Mouse (Mus musculus) MEL (cell line): ENCODE data around the gene Slc25a19. TPM values are rescaled to one million over a fixed set of nuclear protein-coding genes. Genes with fewer than 3 reads are reported as not detected.

Experiments
- DNase-seq: peaks from one replicate; pipeline ENCODE4 v3.0.0; 2011; ENCODE audit warnings: low read depth, low spot score
- H3K27ac ChIP-seq: 2 replicates; pipeline ENCODE4 v1.5.1; 2012; ENCODE audit warnings: low read depth, mild to moderate bottlenecking, control low read depth, low read length, moderate library complexity; ENCODE audit not compliant: control insufficient read depth
- H3K27me3 ChIP-seq, 2 experiments: fragments of 150-350 bp in 1 of 2; sonication (generic) in 1 of 2; 2 replicates each; pipeline ENCODE4 v1.6.1; 2012; ENCODE audit warnings: low read length in 2 of 2, mild to moderate bottlenecking in 2 of 2, improper control_type of control experiment in 1 of 2, moderate library complexity in 1 of 2; ENCODE audit not compliant: insufficient read depth in 2 of 2, control insufficient read depth in 1 of 2
- H3K36me3 ChIP-seq, 2 experiments: 2 replicates each; pipeline ENCODE4 v1.6.1; 2012 to 2014; ENCODE audit warnings: low read length in 2 of 2, improper control_type of control experiment in 1 of 2, inconsistent platforms in 1 of 2, mild to moderate bottlenecking in 1 of 2; ENCODE audit not compliant: insufficient read depth in 2 of 2, control insufficient read depth in 1 of 2
- H3K4me1 ChIP-seq, 2 experiments: fragments of 150-350 bp in 1 of 2; sonication (generic) in 1 of 2; 2 replicates each; pipeline ENCODE4 v1.6.1; 2012; ENCODE audit warnings: low read length in 2 of 2, improper control_type of control experiment in 1 of 2, mild to moderate bottlenecking in 1 of 2; ENCODE audit not compliant: insufficient read depth in 2 of 2, control insufficient read depth in 1 of 2
- H3K4me3 ChIP-seq, 2 experiments: fragments of 150-350 bp in 1 of 2; sonication (generic) in 1 of 2; 2 replicates each; pipeline ENCODE4 v1.5.1; 2012; ENCODE audit warnings: low read depth in 2 of 2, low read length in 2 of 2, mild to moderate bottlenecking in 2 of 2, moderate library complexity in 2 of 2, control low read depth in 1 of 2, improper control_type of control experiment in 1 of 2; ENCODE audit not compliant: control insufficient read depth in 1 of 2, insufficient read depth in 1 of 2
- H3K79me2 ChIP-seq: 2 replicates; pipeline ENCODE4 v1.6.1; 2012; ENCODE audit warnings: mild to moderate bottlenecking, low read length, moderate library complexity; ENCODE audit not compliant: control insufficient read depth, poor library complexity, insufficient read depth
- H3K9ac ChIP-seq: 2 replicates; pipeline ENCODE4 v1.6.1; 2012; ENCODE audit warnings: low read depth, mild to moderate bottlenecking, control low read depth, low read length, moderate library complexity; ENCODE audit not compliant: control insufficient read depth, poor library complexity, severe bottlenecking
- H3K9me3 ChIP-seq: fragments of 150-350 bp; sonication (generic); replicated peaks from 2 replicates; pipeline ENCODE4 v1.6.1; 2012; ENCODE audit warnings: mild to moderate bottlenecking, low read length, improper control_type of control experiment, moderate library complexity; ENCODE audit not compliant: insufficient read depth
- BHLHE40 ChIP-seq: IDR thresholded peaks from 2 replicates; pipeline ENCODE4 v1.6.1; 2012; ENCODE audit warnings: low read depth, mild to moderate bottlenecking, inconsistent platforms, low read length, improper control_type of control experiment, borderline replicate concordance
- CHD1 ChIP-seq: IDR thresholded peaks from 2 replicates; pipeline ENCODE4 v1.6.1; 2012; ENCODE audit warnings: low read depth, mild to moderate bottlenecking, inconsistent platforms, low read length, improper control_type of control experiment
- CHD2 ChIP-seq: IDR thresholded peaks from 2 replicates; pipeline ENCODE4 v1.6.1; 2011; ENCODE audit warnings: low read length, improper control_type of control experiment
- CTCF ChIP-seq, 3 experiments: IDR thresholded peaks in 2 of 3; conservative IDR thresholded peaks in 1 of 3; 2 replicates each; pipeline ENCODE4 v1.5.1; 2011 to 2012; ENCODE audit warnings: low read length in 3 of 3, low read depth in 2 of 3, mild to moderate bottlenecking in 2 of 3, improper control_type of control experiment in 1 of 3, inconsistent platforms in 1 of 3, mixed read lengths in 1 of 3, moderate library complexity in 1 of 3; ENCODE audit not compliant: control insufficient read depth in 1 of 3, insufficient read depth in 1 of 3, poor library complexity in 1 of 3, severe bottlenecking in 1 of 3
- E2F4 ChIP-seq: IDR thresholded peaks from 2 replicates; pipeline ENCODE4 v1.6.1; 2011; ENCODE audit warnings: low read depth, low read length, improper control_type of control experiment, borderline replicate concordance
- ELF1 ChIP-seq: IDR thresholded peaks from 2 replicates; pipeline ENCODE4 v1.6.1; 2014; ENCODE audit warnings: low read depth, mild to moderate bottlenecking, inconsistent platforms, low read length, improper control_type of control experiment, moderate library complexity
- EP300 ChIP-seq, 2 experiments: IDR thresholded peaks; 2 replicates each; pipeline ENCODE4 v1.6.1; 2011; ENCODE audit warnings: improper control_type of control experiment in 2 of 2, low read length in 2 of 2, low read depth in 1 of 2, mild to moderate bottlenecking in 1 of 2
- ETS1 ChIP-seq: IDR thresholded peaks from 2 replicates; pipeline ENCODE4 v1.6.1; 2012; ENCODE audit warnings: low read depth, mild to moderate bottlenecking, inconsistent platforms, low read length, improper control_type of control experiment, moderate library complexity
- GABPA ChIP-seq: IDR thresholded peaks from 2 replicates; pipeline ENCODE4 v1.6.1; 2012; ENCODE audit warnings: low read depth, mild to moderate bottlenecking, inconsistent platforms, low read length, improper control_type of control experiment, moderate library complexity
- GATA1 ChIP-seq: IDR thresholded peaks from 2 replicates; pipeline ENCODE4 v1.6.1; 2011; ENCODE audit warnings: low read depth, low read length, improper control_type of control experiment
- JUND ChIP-seq: IDR thresholded peaks from 2 replicates; pipeline ENCODE4 v1.6.1; 2011; ENCODE audit warnings: low read depth, mild to moderate bottlenecking, improper control_type of control experiment, low read length
- MAZ ChIP-seq: IDR thresholded peaks from 2 replicates; pipeline ENCODE4 v1.6.1; 2012; ENCODE audit warnings: low read depth, mild to moderate bottlenecking, inconsistent platforms, low read length, improper control_type of control experiment
- MEF2A ChIP-seq: IDR thresholded peaks from 2 replicates; pipeline ENCODE4 v1.6.1; 2014; ENCODE audit warnings: low read depth, mild to moderate bottlenecking, inconsistent platforms, low read length, improper control_type of control experiment; ENCODE audit not compliant: poor library complexity, insufficient replicate concordance, severe bottlenecking; ENCODE audit errors: extremely low read depth
- MXI1 ChIP-seq: IDR thresholded peaks from 2 replicates; pipeline ENCODE4 v1.6.1; 2011; ENCODE audit warnings: mild to moderate bottlenecking, low read depth, low read length, improper control_type of control experiment
- MYB ChIP-seq: IDR thresholded peaks from 2 replicates; pipeline ENCODE4 v1.6.1; 2011; ENCODE audit warnings: mild to moderate bottlenecking, low read depth, low read length, improper control_type of control experiment
- MYC ChIP-seq: IDR thresholded peaks from 2 replicates; pipeline ENCODE4 v1.6.1; 2011; ENCODE audit warnings: low read depth, mild to moderate bottlenecking, low read length, improper control_type of control experiment, moderate library complexity
- NELFE ChIP-seq: IDR thresholded peaks from 2 replicates; pipeline ENCODE4 v1.6.1; 2011; ENCODE audit warnings: low read depth, low read length, improper control_type of control experiment
- NRF1 ChIP-seq: IDR thresholded peaks from 2 replicates; pipeline ENCODE4 v1.6.1; 2014; ENCODE audit warnings: low read depth, mild to moderate bottlenecking, inconsistent platforms, low read length, improper control_type of control experiment, moderate library complexity; ENCODE audit not compliant: poor library complexity, insufficient read depth, severe bottlenecking
- POLR2A ChIP-seq, 2 experiments: IDR thresholded peaks; 2 replicates each; pipeline ENCODE4 v1.6.1; 2011 to 2012; ENCODE audit warnings: low read length in 2 of 2, mild to moderate bottlenecking in 2 of 2, control low read depth in 1 of 2, improper control_type of control experiment in 1 of 2, low read depth in 1 of 2, moderate library complexity in 1 of 2; ENCODE audit not compliant: control insufficient read depth in 1 of 2, insufficient read depth in 1 of 2, poor library complexity in 1 of 2
- POLR2AphosphoS5 ChIP-seq: IDR thresholded peaks from 2 replicates; pipeline ENCODE4 v1.6.1; 2012; ENCODE audit warnings: low read depth, borderline replicate concordance, mild to moderate bottlenecking, inconsistent platforms, low read length, moderate library complexity, mixed read lengths
- RCOR1 ChIP-seq: IDR thresholded peaks from 2 replicates; pipeline ENCODE4 v1.6.1; 2012; ENCODE audit warnings: low read depth, mild to moderate bottlenecking, inconsistent platforms, low read length, improper control_type of control experiment
- SIN3A ChIP-seq: IDR thresholded peaks from 2 replicates; pipeline ENCODE4 v1.6.1; 2012; ENCODE audit warnings: low read length, improper control_type of control experiment, inconsistent platforms
- TAL1 ChIP-seq: IDR thresholded peaks from 2 replicates; pipeline ENCODE4 v1.6.1; 2012; ENCODE audit warnings: mild to moderate bottlenecking, inconsistent platforms, low read length, moderate library complexity, mixed read lengths
- TBP ChIP-seq: IDR thresholded peaks from 2 replicates; pipeline ENCODE4 v1.8.0; 2011; ENCODE audit warnings: low read depth, low read length, improper control_type of control experiment
- UBTF ChIP-seq: IDR thresholded peaks from 2 replicates; pipeline ENCODE4 v1.6.1; 2012; ENCODE audit warnings: low read depth, mild to moderate bottlenecking, inconsistent platforms, low read length, improper control_type of control experiment, moderate library complexity, borderline replicate concordance; ENCODE audit not compliant: insufficient read depth
- USF1 ChIP-seq: IDR thresholded peaks from 2 replicates; pipeline ENCODE4 v1.6.1; 2014; ENCODE audit warnings: low read depth, mild to moderate bottlenecking, inconsistent platforms, low read length, improper control_type of control experiment, moderate library complexity
- USF2 ChIP-seq, 2 experiments: IDR thresholded peaks; 2 replicates each; pipeline ENCODE4 v1.6.1; 2011 to 2012; ENCODE audit warnings: improper control_type of control experiment in 2 of 2, low read length in 2 of 2, borderline replicate concordance in 1 of 2, inconsistent platforms in 1 of 2, low read depth in 1 of 2, mild to moderate bottlenecking in 1 of 2; ENCODE audit not compliant: insufficient read depth in 1 of 2
- ZKSCAN1 ChIP-seq: IDR thresholded peaks from 2 replicates; pipeline ENCODE4 v1.6.1; 2012; ENCODE audit warnings: low read depth, mild to moderate bottlenecking, inconsistent platforms, low read length, improper control_type of control experiment, moderate library complexity
- ZMIZ1 ChIP-seq: IDR thresholded peaks from 2 replicates; pipeline ENCODE4 v1.6.1; 2012; ENCODE audit warnings: low read depth, mild to moderate bottlenecking, inconsistent platforms, low read length, improper control_type of control experiment, moderate library complexity
- ZNF384 ChIP-seq: IDR thresholded peaks from 2 replicates; pipeline ENCODE4 v1.6.1; 2012; ENCODE audit warnings: low read depth, mild to moderate bottlenecking, inconsistent platforms, low read length, improper control_type of control experiment
- polyA plus RNA-seq, 2 experiments: library from polyadenylated mRNA; stranded (reverse) in 1 of 2; unstranded in 1 of 2; fragments of >175 nt in 1 of 2; fragments of >200 nt in 1 of 2; gene quantifications; 2 replicates each; pipeline versions ENCODE4 v1.2.1 to v1.2.4; 2012; ENCODE audit warnings: low replicate concordance in 2 of 2, low read depth in 1 of 2; ENCODE audit not compliant: insufficient read length in 2 of 2, insufficient read depth in 1 of 2, missing spikeins in 1 of 2
- total RNA-seq: library from RNA; depleted of rRNA; stranded (reverse); fragments of 300-350 nt; gene quantifications from 2 replicates; pipeline ENCODE4 v1.2.3, GENCODE M21; 2012

Gene Slc25a19
- total and polyA plus RNA-seq, 3 experiments: 35.3 to 43.1 TPM; not detected in 1

GRCm38 (mm10) chr11:115613138-115613945, 14.8 kb downstream of the Slc25a19 start (continued):
- TF ChIP-seq USF2 (IDR thresholded peaks at IDR 0.05; ENCODE audit: borderline replicate concordance in 1 of 2, insufficient read depth in 1 of 2, low read depth in 1 of 2, low read length in 2 of 2): no peak
- no peak for TF ChIP-seq GABPA
- TF ChIP-seq CTCF (IDR thresholded peaks at IDR 0.05 in 2 of 3, conservative IDR thresholded peaks at IDR 0.05 in 1 of 3; ENCODE audit: control insufficient read depth in 1 of 3, insufficient read depth in 1 of 3, low read depth in 2 of 3, low read length in 3 of 3, poor library complexity in 1 of 3, severe bottlenecking in 1 of 3): no peak

GRCm38 (mm10) chr11:115612410-115613137, 15.5 kb downstream of the Slc25a19 start, which contains the start of gene Mif4gd:
Mif4gd (minus strand) TSS chr11:115612969.
- peaks cover 0 to 13% of the 10 kb centered on the region in 2 experiments; a peak in 2 of 4 replicates for H3K36me3 ChIP-seq
- H3K4me1 ChIP-seq: peaks cover 3 to 13% of the 10 kb centered on the region in 2 experiments; a peak in 3 of 4 replicates
- H3K9me3 ChIP-seq: no peaks in the 10 kb centered on the region
- no peaks in the 10 kb centered on the region for H3K27me3 ChIP-seq
- peak within 1 kb of the TSS; percentile 77 to 93 for H3K4me3 ChIP-seq
- peak within 1 kb of the TSS; percentile 90 for H3K27ac ChIP-seq
- H3K9ac ChIP-seq: peak within 1 kb of the TSS; percentile 95
- peak; percentile 94 for DNase-seq
- peaks cover 5% of the 10 kb centered on the region; the same call in 1 of the 2 replicates for H3K79me2 ChIP-seq
- TF ChIP-seq MEF2A (no peak), ZMIZ1 (peak; percentile 74; the same call in 1 of the 2 replicates), POLR2A (IDR thresholded peaks at IDR 0.05; ENCODE audit: control insufficient read depth in 1 of 2, insufficient read depth in 1 of 2, low read depth in 1 of 2, low read length in 2 of 2, poor library complexity in 1 of 2) (peak; percentile 71 to 82), SIN3A (no peak), GATA1 (no peak), ELF1 (no peak), MXI1 (peak; percentile 51), GABPA (no peak), RCOR1 (no peak), EP300 (IDR thresholded peaks at IDR 0.05; ENCODE audit: low read depth in 1 of 2, low read length in 2 of 2) (no peak; a peak in 1 of 4 replicates), TBP (no peak), BHLHE40 (no peak), MAZ (peak; percentile 79), ZKSCAN1 (no peak), NRF1 (peak; percentile 70), ETS1 (no peak), UBTF (no peak; the same call in 1 of the 2 replicates), POLR2AphosphoS5 (no peak), MYB (no peak), E2F4 (no peak), TAL1 (no peak), CHD2 (no peak), ZNF384 (no peak), CHD1 (no peak; the same call in 1 of the 2 replicates), MYC (no peak), USF1 (0 out of 2 replicates have a peak, but pooled peaks have one; percentile 11), CTCF (IDR thresholded peaks at IDR 0.05 in 2 of 3, conservative IDR thresholded peaks at IDR 0.05 in 1 of 3; ENCODE audit: control insufficient read depth in 1 of 3, insufficient read depth in 1 of 3, low read depth in 2 of 3, low read length in 3 of 3, poor library complexity in 1 of 3, severe bottlenecking in 1 of 3) (peak; percentile 27 to 91 (median 55); a peak in 5 of 6 replicates), JUND (no peak), NELFE (peak; percentile 72)
